Mouse (Mus musculus) ES-E14 (cell line): ENCODE results near the gene Rabl6.

Experiments used
- CHD2 ChIP-seq: IDR thresholded peaks from 2 replicates; pipeline ENCODE4 v1.6.1; 2014; ENCODE audit warnings: mild to moderate bottlenecking, low read depth, low read length, inconsistent platforms
- MAFK ChIP-seq: IDR thresholded peaks from 2 replicates; pipeline ENCODE4 v1.6.1; 2014; ENCODE audit warnings: mild to moderate bottlenecking, low read depth, low read length, inconsistent platforms; ENCODE audit not compliant: insufficient read depth
- ZC3H11A ChIP-seq: IDR thresholded peaks from 2 replicates; pipeline ENCODE4 v1.6.1; 2012; ENCODE audit warnings: low read depth, mild to moderate bottlenecking, inconsistent platforms, low read length, borderline replicate concordance

- no peak for TF ChIP-seq MAFK
- TF ChIP-seq CHD2: no peak
- no peak for TF ChIP-seq ZC3H11A
These were observed 49.5 kb downstream of the Rabl6 start for GRCm38 (mm10) chr2:25558774-25559173.
